Mouse (Mus musculus): Measurements from ENCODE around the gene Rpl6. TPM values are rescaled to one million over a fixed set of nuclear protein-coding genes. Genes with fewer than 3 reads are reported as not detected.
A peak's percentile ranks its signal among the peaks of the same experiment; 100 is the strongest.

Gene Rpl6
- polyA plus RNA-seq, 1 experiment from 2014 or later = 413 TPM

DNA sequence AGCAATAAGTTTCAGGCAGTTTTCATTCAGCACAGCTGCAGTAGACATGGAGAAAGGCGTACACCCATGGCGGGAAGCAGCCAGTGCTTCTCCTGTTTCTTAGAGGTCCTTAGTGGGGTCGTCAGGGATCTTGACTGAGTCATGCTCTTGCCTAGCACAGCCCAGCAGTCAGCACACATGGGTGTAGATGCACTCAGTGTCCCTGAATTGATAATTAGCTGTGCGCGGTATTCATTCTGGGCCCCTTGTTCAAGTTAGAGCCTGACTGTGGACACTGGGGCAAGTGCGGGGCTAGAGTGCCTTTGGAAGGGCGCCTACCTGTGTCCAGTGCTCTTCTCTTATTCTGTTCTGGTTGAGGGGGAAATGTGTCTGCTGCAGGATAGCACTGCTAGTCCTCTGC is 40.9 kb downstream of the Rpl6 start:
- H3K4me2 ChIP-seq (ENCODE audit: low read length) = no peak overlapping the region
- 84% methylated on average over 7 of the region's 7 CpGs for WGBS

GRCm38 (mm10) chr5:121248766-121249394 is 44.6 kb downstream of the Rpl6 start:
- Histone ChIP-seq H3K27ac (replicated peaks in 1 of 2; ENCODE audit: control insufficient read depth in 1 of 2, insufficient read depth in 1 of 2, low read depth in 2 of 2, low read length in 2 of 2) (no peak overlapping the region), H3K27me3 (ENCODE audit: control insufficient read depth, insufficient read depth, low read length) (no peaks in the 10 kb centered on the region), H3K36me3 (ENCODE audit: control insufficient read depth, insufficient read depth, low read length) (peaks cover 2% of the 10 kb centered on the region), H3K4me1 (ENCODE audit: control insufficient read depth in 2 of 2, insufficient read depth in 2 of 2, low read length in 2 of 2) (peaks cover 0 to 13% of the 10 kb centered on the region in 2 experiments; a peak in 3 of 4 replicates), H3K9ac (ENCODE audit: low read length) (no peak overlapping the region), H3K4me2 (ENCODE audit: low read length) (no peak overlapping the region), H3K4me3 (ENCODE audit: control insufficient read depth in 1 of 2, insufficient read depth in 1 of 2, low read depth in 1 of 2, low read length in 2 of 2) (no peak overlapping the region), H3K9me3 (ENCODE audit: control insufficient read depth, low read length) (no peaks in the 10 kb centered on the region)
- 49% methylated on average over 3 of the region's 3 CpGs for WGBS
- no peak for ATAC-seq (ENCODE audit: insufficient number of reproducible peaks, insufficient read depth, low FRiP score, low read depth)

More for the DNA sequence above, 40.9 kb downstream of the Rpl6 start:
- Histone ChIP-seq H3K36me3 (ENCODE audit: control insufficient read depth, insufficient read depth, low read length) (no peaks in the 10 kb centered on the region), H3K9me3 (ENCODE audit: control insufficient read depth, low read length) (no peaks in the 10 kb centered on the region), H3K27ac (replicated peaks in 1 of 2; ENCODE audit: control insufficient read depth in 1 of 2, insufficient read depth in 1 of 2, low read depth in 2 of 2, low read length in 2 of 2) (no peak overlapping the region), H3K9ac (ENCODE audit: low read length) (no peak overlapping the region), H3K4me3 (ENCODE audit: control insufficient read depth in 1 of 2, insufficient read depth in 1 of 2, low read depth in 1 of 2, low read length in 2 of 2) (no peak overlapping the region), H3K27me3 (ENCODE audit: control insufficient read depth, insufficient read depth, low read length) (no peaks in the 10 kb centered on the region), H3K4me1 (ENCODE audit: control insufficient read depth in 2 of 2, insufficient read depth in 2 of 2, low read length in 2 of 2) (peaks cover 0 to 9% of the 10 kb centered on the region in 2 experiments; a peak in 1 of 4 replicates)
- no peak for ATAC-seq (ENCODE audit: insufficient number of reproducible peaks, insufficient read depth, low FRiP score, low read depth)

- H3K4me2 ChIP-seq (ENCODE audit: low read length) = no peak overlapping the region
- no peaks in the 10 kb centered on the region for H3K9me3 ChIP-seq (ENCODE audit: control insufficient read depth, low read length)
- peaks cover 10% of the 10 kb centered on the region for H3K36me3 ChIP-seq (ENCODE audit: control insufficient read depth, insufficient read depth, low read length)
- no peak for ATAC-seq (ENCODE audit: insufficient number of reproducible peaks, insufficient read depth, low FRiP score, low read depth)
- H3K4me1 ChIP-seq (ENCODE audit: control insufficient read depth in 2 of 2, insufficient read depth in 2 of 2, low read length in 2 of 2) = peaks cover 0 to 13% of the 10 kb centered on the region in 2 experiments; a peak in 3 of 4 replicates
- 93% methylated on average over 3 of the region's 3 CpGs for WGBS
- H3K4me3 ChIP-seq (ENCODE audit: control insufficient read depth in 1 of 2, insufficient read depth in 1 of 2, low read depth in 1 of 2, low read length in 2 of 2) = no peak overlapping the region
- H3K9ac ChIP-seq (ENCODE audit: low read length) = no peak overlapping the region
- no peaks in the 10 kb centered on the region for H3K27me3 ChIP-seq (ENCODE audit: control insufficient read depth, insufficient read depth, low read length)
- no peak overlapping the region for H3K27ac ChIP-seq (replicated peaks in 1 of 2; ENCODE audit: control insufficient read depth in 1 of 2, insufficient read depth in 1 of 2, low read depth in 2 of 2, low read length in 2 of 2)
Observed at GRCm38 (mm10) chr5:121249693-121250092, 45.4 kb downstream of the Rpl6 start.

- H3K9ac ChIP-seq (ENCODE audit: low read length) = no peak overlapping the region
- no peaks in the 10 kb centered on the region for H3K27me3 ChIP-seq (ENCODE audit: control insufficient read depth, insufficient read depth, low read length)
- H3K4me2 ChIP-seq (ENCODE audit: low read length) = no peak overlapping the region
- no peaks in the 10 kb centered on the region for H3K9me3 ChIP-seq (ENCODE audit: control insufficient read depth, low read length)
- H3K4me1 ChIP-seq (ENCODE audit: control insufficient read depth in 2 of 2, insufficient read depth in 2 of 2, low read length in 2 of 2) = peaks cover 0 to 5% of the 10 kb centered on the region in 2 experiments; a peak in 2 of 4 replicates
- peaks cover 22% of the 10 kb centered on the region for H3K36me3 ChIP-seq (ENCODE audit: control insufficient read depth, insufficient read depth, low read length)
- 45% methylated on average over 8 of the region's 8 CpGs for WGBS
- peak overlapping the region; percentile 16 to 41; a peak in 1 of 4 replicates for H3K27ac ChIP-seq (replicated peaks in 1 of 2; ENCODE audit: control insufficient read depth in 1 of 2, insufficient read depth in 1 of 2, low read depth in 2 of 2, low read length in 2 of 2)
- no peak overlapping the region for H3K4me3 ChIP-seq (ENCODE audit: control insufficient read depth in 1 of 2, insufficient read depth in 1 of 2, low read depth in 1 of 2, low read length in 2 of 2)
- ATAC-seq (ENCODE audit: insufficient number of reproducible peaks, insufficient read depth, low FRiP score, low read depth) = no peak; the same call in 1 of the 2 replicates
Observed at GRCm38 (mm10) chr5:121251813-121252212, 47.5 kb downstream of the Rpl6 start.

GRCm38 (mm10) chr5:121253816-121254497 is 49.7 kb downstream of the Rpl6 start:
- H3K4me1 ChIP-seq (ENCODE audit: control insufficient read depth in 2 of 2, insufficient read depth in 2 of 2, low read length in 2 of 2) = peaks cover 0 to 5% of the 10 kb centered on the region in 2 experiments; a peak in 2 of 4 replicates
- no peak overlapping the region for H3K27ac ChIP-seq (replicated peaks in 1 of 2; ENCODE audit: control insufficient read depth in 1 of 2, insufficient read depth in 1 of 2, low read depth in 2 of 2, low read length in 2 of 2)
- ATAC-seq (ENCODE audit: insufficient number of reproducible peaks, insufficient read depth, low FRiP score, low read depth) = no peak
- H3K9me3 ChIP-seq (ENCODE audit: control insufficient read depth, low read length) = no peaks in the 10 kb centered on the region
- no peak overlapping the region for H3K9ac ChIP-seq (ENCODE audit: low read length)
- 92% methylated on average over 18 of the region's 18 CpGs for WGBS
- H3K36me3 ChIP-seq (ENCODE audit: control insufficient read depth, insufficient read depth, low read length) = peaks cover 22% of the 10 kb centered on the region
- H3K4me2 ChIP-seq (ENCODE audit: low read length) = no peak overlapping the region
- no peaks in the 10 kb centered on the region for H3K27me3 ChIP-seq (ENCODE audit: control insufficient read depth, insufficient read depth, low read length)
- H3K4me3 ChIP-seq (ENCODE audit: control insufficient read depth in 1 of 2, insufficient read depth in 1 of 2, low read depth in 1 of 2, low read length in 2 of 2) = no peak overlapping the region

GRCm38 (mm10) chr5:121254977-121255376 is 50.7 kb downstream of the Rpl6 start:
- Histone ChIP-seq H3K4me3 (ENCODE audit: control insufficient read depth in 1 of 2, insufficient read depth in 1 of 2, low read depth in 1 of 2, low read length in 2 of 2) (no peak overlapping the region), H3K9me3 (ENCODE audit: control insufficient read depth, low read length) (no peaks in the 10 kb centered on the region), H3K27ac (replicated peaks in 1 of 2; ENCODE audit: control insufficient read depth in 1 of 2, insufficient read depth in 1 of 2, low read depth in 2 of 2, low read length in 2 of 2) (no peak overlapping the region), H3K9ac (ENCODE audit: low read length) (no peak overlapping the region), H3K27me3 (ENCODE audit: control insufficient read depth, insufficient read depth, low read length) (no peaks in the 10 kb centered on the region), H3K36me3 (ENCODE audit: control insufficient read depth, insufficient read depth, low read length) (peaks cover 29% of the 10 kb centered on the region), H3K4me1 (ENCODE audit: control insufficient read depth in 2 of 2, insufficient read depth in 2 of 2, low read length in 2 of 2) (peaks cover 0 to 5% of the 10 kb centered on the region in 2 experiments; a peak in 2 of 4 replicates), H3K4me2 (ENCODE audit: low read length) (no peak overlapping the region)
- 90% methylated on average over 7 of the region's 7 CpGs for WGBS
- ATAC-seq (ENCODE audit: insufficient number of reproducible peaks, insufficient read depth, low FRiP score, low read depth) = no peak
